Mouse (Mus musculus): ENCODE measurements around the gene Dolk. TPM values are rescaled to one million over a fixed set of nuclear protein-coding genes. Genes with fewer than 3 reads are reported as not detected.

The Dolk gene
- polyA plus RNA-seq, 1 experiment from 2014 or later = 11.7 TPM

GRCm38 (mm10) chr2:30237199-30237880 is 48.8 kb downstream of the Dolk start, which contains the start of gene Lrrc8a:
Lrrc8a (plus strand) TSS chr2:30237715.
- Histone ChIP-seq H3K36me3 (ENCODE audit: control insufficient read depth, insufficient read depth) (peaks cover 10% of the 10 kb centered on the region), H3K4me1 (ENCODE audit: control insufficient read depth, low read depth, low read length) (peaks cover 33% of the 10 kb centered on the region), H3K27me3 (ENCODE audit: control insufficient read depth, insufficient read depth, low read depth, low read length) (no peaks in the 10 kb centered on the region), H3K27ac (ENCODE audit: low read length) (peak within 1 kb of the TSS; percentile 77), H3K4me3 (ENCODE audit: low read depth, low read length) (peak within 1 kb of the TSS; percentile 94), H3K9me3 (replicated peaks; ENCODE audit: control insufficient read depth, low read length) (peaks cover 1% of the 10 kb centered on the region; the same call in 1 of the 2 replicates), H3K9ac (ENCODE audit: low read depth, low read length) (peak within 1 kb of the TSS; percentile 95), H3K4me2 (ENCODE audit: low read depth, low read length) (peak within 1 kb of the TSS; percentile 86)
- peak; percentile 92 for ATAC-seq (ENCODE audit: low read depth)
- WGBS (ENCODE audit: insufficient replicate concordance) = under 1% methylated on average over 55 of the region's 67 CpGs

GRCm38 (mm10) chr2:30236426-30237198 is 49.5 kb downstream of the Dolk start:
- Histone ChIP-seq H3K4me2 (ENCODE audit: low read depth, low read length) (peak overlapping the region; percentile 86), H3K9me3 (replicated peaks; ENCODE audit: control insufficient read depth, low read length) (peaks cover 2% of the 10 kb centered on the region; the same call in 1 of the 2 replicates), H3K27me3 (ENCODE audit: control insufficient read depth, insufficient read depth, low read depth, low read length) (no peaks in the 10 kb centered on the region), H3K4me3 (ENCODE audit: low read depth, low read length) (peak overlapping the region; percentile 94), H3K36me3 (ENCODE audit: control insufficient read depth, insufficient read depth) (peaks cover 10% of the 10 kb centered on the region), H3K4me1 (ENCODE audit: control insufficient read depth, low read depth, low read length) (peaks cover 32% of the 10 kb centered on the region), H3K27ac (ENCODE audit: low read length) (peak overlapping the region; percentile 77), H3K9ac (ENCODE audit: low read depth, low read length) (peak overlapping the region; percentile 95)
- ATAC-seq (ENCODE audit: low read depth) = no peak
- 4% methylated on average over 18 of the region's 18 CpGs for WGBS (ENCODE audit: insufficient replicate concordance)

GRCm38 (mm10) chr2:30235593-30235992 is 50.5 kb downstream of the Dolk start:
- no peak for ATAC-seq (ENCODE audit: low read depth)
- Histone ChIP-seq H3K36me3 (ENCODE audit: control insufficient read depth, insufficient read depth) (peaks cover 2% of the 10 kb centered on the region), H3K4me2 (ENCODE audit: low read depth, low read length) (no peak overlapping the region), H3K9me3 (replicated peaks; ENCODE audit: control insufficient read depth, low read length) (peaks cover 4% of the 10 kb centered on the region; the same call in 1 of the 2 replicates), H3K27me3 (ENCODE audit: control insufficient read depth, insufficient read depth, low read depth, low read length) (no peaks in the 10 kb centered on the region), H3K27ac (ENCODE audit: low read length) (no peak overlapping the region), H3K4me3 (ENCODE audit: low read depth, low read length) (no peak overlapping the region), H3K4me1 (ENCODE audit: control insufficient read depth, low read depth, low read length) (peaks cover 29% of the 10 kb centered on the region), H3K9ac (ENCODE audit: low read depth, low read length) (no peak overlapping the region)
- WGBS (ENCODE audit: insufficient replicate concordance) = 42% methylated on average over 5 of the region's 5 CpGs

Other genes with a start within 250 kb of the Dolk start
- gene Wdr34, start 237.5 kb downstream of the Dolk start, polyA plus RNA-seq (2015; fragmentation: Nextera tagmentation; extraction: Ambion mirVana) = 5.3 and 5.7 TPM in 2 replicates
- gene Set, start 229.0 kb downstream of the Dolk start, polyA plus RNA-seq (2015; fragmentation: Nextera tagmentation; extraction: Ambion mirVana) = 117 and 130 TPM in 2 replicates
- gene Pkn3, start 208.7 kb downstream of the Dolk start, polyA plus RNA-seq (2015; fragmentation: Nextera tagmentation; extraction: Ambion mirVana) = 2.1 and 2.3 TPM in 2 replicates
- 17.6 and 18.7 TPM in 2 replicates for gene Zdhhc12, start 192.7 kb downstream of the Dolk start, polyA plus RNA-seq (2015; fragmentation: Nextera tagmentation; extraction: Ambion mirVana)
- gene Zer1, start 161.7 kb downstream of the Dolk start, polyA plus RNA-seq (2015; fragmentation: Nextera tagmentation; extraction: Ambion mirVana) = 2.3 and 2.5 TPM in 2 replicates
- gene Tbc1d13, start 152.6 kb downstream of the Dolk start, polyA plus RNA-seq (2015; fragmentation: Nextera tagmentation; extraction: Ambion mirVana) = 1.7 and 2.3 TPM in 2 replicates
- gene Endog, start 114.8 kb downstream of the Dolk start, polyA plus RNA-seq (2015; fragmentation: Nextera tagmentation; extraction: Ambion mirVana) = 16.4 and 19.8 TPM in 2 replicates
- gene Spout1, start 107.9 kb downstream of the Dolk start, polyA plus RNA-seq (2015; fragmentation: Nextera tagmentation; extraction: Ambion mirVana) = 22.5 and 22.8 TPM in 2 replicates
- gene Kyat1, start 80.5 kb downstream of the Dolk start, polyA plus RNA-seq (2015; fragmentation: Nextera tagmentation; extraction: Ambion mirVana) = 13.1 and 14.2 TPM in 2 replicates
- 11.2 and 11.9 TPM in 2 replicates for gene Lrrc8a, start 48.6 kb downstream of the Dolk start, polyA plus RNA-seq (2015; fragmentation: Nextera tagmentation; extraction: Ambion mirVana)
- gene Gm28035, start 45.8 kb downstream of the Dolk start, polyA plus RNA-seq (2015; fragmentation: Nextera tagmentation; extraction: Ambion mirVana) = 0.14 and 0.15 TPM in 2 replicates
- gene Phyhd1, start 20.1 kb downstream of the Dolk start, polyA plus RNA-seq (2015; fragmentation: Nextera tagmentation; extraction: Ambion mirVana) = 14.4 and 16.0 TPM in 2 replicates
- not detected in 2 replicates for gene Gm28038, start 5.3 kb downstream of the Dolk start, polyA plus RNA-seq (2015; fragmentation: Nextera tagmentation; extraction: Ambion mirVana)
- gene Nup188, start 63 bp upstream of the Dolk start, polyA plus RNA-seq (2015; fragmentation: Nextera tagmentation; extraction: Ambion mirVana) = 11.9 and 16.1 TPM in 2 replicates
- gene Sh3glb2, start 73.0 kb upstream of the Dolk start, polyA plus RNA-seq (2015; fragmentation: Nextera tagmentation; extraction: Ambion mirVana) = 17.0 and 19.1 TPM in 2 replicates
- gene Miga2, start 77.9 kb upstream of the Dolk start, polyA plus RNA-seq (2015; fragmentation: Nextera tagmentation; extraction: Ambion mirVana) = 6.5 and 7.2 TPM in 2 replicates
- 14.7 and 16.5 TPM in 2 replicates for gene Dolpp1, start 105.9 kb upstream of the Dolk start, polyA plus RNA-seq (2015; fragmentation: Nextera tagmentation; extraction: Ambion mirVana)
- gene Crat, start 129.5 kb upstream of the Dolk start, polyA plus RNA-seq (2015; fragmentation: Nextera tagmentation; extraction: Ambion mirVana) = 24.2 and 31.3 TPM in 2 replicates
- 121 TPM in 2 replicates for gene Ptpa, start 129.7 kb upstream of the Dolk start, polyA plus RNA-seq (2015; fragmentation: Nextera tagmentation; extraction: Ambion mirVana)
- gene Ier5l, start 187.9 kb upstream of the Dolk start, polyA plus RNA-seq (2015; fragmentation: Nextera tagmentation; extraction: Ambion mirVana) = 0.07 TPM in 1 of 2 replicates, not detected in the other

All from liver, embryonic 16.5 days (tissue).